Mouse (Mus musculus): ENCODE measurements at regions not wholly inside any gene's neighbourhood (a gene's known extent, or its start where the extent isn't known, plus 50 kb on each side); places are given as distances from the start of the nearest gene placed in this dataset.

DNA sequence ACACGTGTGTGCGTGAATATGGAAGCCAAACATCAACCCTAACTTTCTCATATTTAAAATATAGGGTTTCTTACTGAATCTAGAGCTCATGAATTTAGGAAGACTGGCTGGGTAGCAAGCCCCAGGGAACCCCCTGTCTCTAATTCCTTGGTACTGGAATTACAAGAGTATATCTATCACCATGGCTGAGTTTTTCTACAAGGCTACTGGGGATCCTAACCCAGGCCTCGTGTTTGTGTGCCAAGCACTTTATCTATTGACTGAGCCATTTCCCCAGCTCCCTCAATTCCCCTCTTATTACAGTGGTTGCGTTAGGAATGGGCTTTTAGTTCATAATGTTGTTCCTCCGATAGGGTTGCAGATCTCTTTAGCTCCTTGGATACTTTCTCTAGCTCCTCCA lies 90.6 kb upstream of the Cpm start:
- H3K4me1 ChIP-seq (ENCODE audit: control insufficient read depth in 1 of 2, insufficient read depth in 2 of 2), result 0 out of 4 replicates have a peak, but pooled peaks cover 0 to 3% of the 10 kb centered on the region in 2 experiments
- H3K9me3 ChIP-seq (replicated peaks; ENCODE audit: low read length), result peaks cover 3% of the 10 kb centered on the region
- dilution Hi-C loops (cut with MboI; ENCODE audit: extremely low pct_ligation_motif_present, extremely low pct_unique_long_range_greater_than_20kb, low sequenced_read_pairs) (no loop called here), in situ Hi-C loops (cut with MboI; ENCODE audit: low pct_ligation_motif_present, low pct_unique_long_range_greater_than_20kb, low sequenced_read_pairs) (no loop called here)
- peaks cover 6% of the 10 kb centered on the region for H3K27me3 ChIP-seq (replicated peaks)
- no peak overlapping the region for H3K4me3 ChIP-seq (replicated peaks in 1 of 3; ENCODE audit: low read depth in 2 of 3, low read length in 2 of 3, poor library complexity in 1 of 3)
- H3K9ac ChIP-seq (ENCODE audit: insufficient read depth, low read depth), result no peak overlapping the region
- H3K79me2 ChIP-seq (replicated peaks; ENCODE audit: control insufficient read depth, extremely low read depth, insufficient read depth, poor library complexity, severe bottlenecking), result no peaks in the 10 kb centered on the region
- TF ChIP-seq MAFK (IDR thresholded peaks at IDR 0.05; ENCODE audit: insufficient replicate concordance, low read length) (no peak), TCF12 (IDR thresholded peaks at IDR 0.05; ENCODE audit: low read depth, low read length) (no peak), MYC (IDR thresholded peaks at IDR 0.05; ENCODE audit: low read depth, low read length) (no peak), IRF4 (IDR thresholded peaks at IDR 0.05; ENCODE audit: low read depth, low read length) (no peak), TBP (conservative IDR thresholded peaks at IDR 0.05; ENCODE audit: low read depth, low read length) (no peak), JUN (IDR thresholded peaks at IDR 0.05; ENCODE audit: insufficient read depth, low read depth, low read length) (no peak), SMC3 (IDR thresholded peaks at IDR 0.05; ENCODE audit: low read depth, low read length) (no peak), E2F4 (IDR thresholded peaks at IDR 0.05; ENCODE audit: insufficient replicate concordance, low read depth, low read length) (no peak), USF1 (IDR thresholded peaks at IDR 0.05; ENCODE audit: low read depth, low read length) (no peak), MAZ (IDR thresholded peaks at IDR 0.05; ENCODE audit: low read depth, low read length) (no peak), ELF1 (IDR thresholded peaks at IDR 0.05; ENCODE audit: low read depth, low read length) (no peak)
- DNase-seq (ENCODE audit: extremely low read depth), result no peak
- no peaks in the 10 kb centered on the region for H3K36me3 ChIP-seq (replicated peaks in 1 of 2; ENCODE audit: control insufficient read depth in 1 of 2, insufficient read depth in 1 of 2, low read length in 1 of 2)
- no peak overlapping the region for H3K27ac ChIP-seq (ENCODE audit: insufficient read depth, low read depth)
- no peak overlapping the region for H3K4me2 ChIP-seq (ENCODE audit: insufficient read depth, low read depth, poor library complexity, severe bottlenecking)

DNA sequence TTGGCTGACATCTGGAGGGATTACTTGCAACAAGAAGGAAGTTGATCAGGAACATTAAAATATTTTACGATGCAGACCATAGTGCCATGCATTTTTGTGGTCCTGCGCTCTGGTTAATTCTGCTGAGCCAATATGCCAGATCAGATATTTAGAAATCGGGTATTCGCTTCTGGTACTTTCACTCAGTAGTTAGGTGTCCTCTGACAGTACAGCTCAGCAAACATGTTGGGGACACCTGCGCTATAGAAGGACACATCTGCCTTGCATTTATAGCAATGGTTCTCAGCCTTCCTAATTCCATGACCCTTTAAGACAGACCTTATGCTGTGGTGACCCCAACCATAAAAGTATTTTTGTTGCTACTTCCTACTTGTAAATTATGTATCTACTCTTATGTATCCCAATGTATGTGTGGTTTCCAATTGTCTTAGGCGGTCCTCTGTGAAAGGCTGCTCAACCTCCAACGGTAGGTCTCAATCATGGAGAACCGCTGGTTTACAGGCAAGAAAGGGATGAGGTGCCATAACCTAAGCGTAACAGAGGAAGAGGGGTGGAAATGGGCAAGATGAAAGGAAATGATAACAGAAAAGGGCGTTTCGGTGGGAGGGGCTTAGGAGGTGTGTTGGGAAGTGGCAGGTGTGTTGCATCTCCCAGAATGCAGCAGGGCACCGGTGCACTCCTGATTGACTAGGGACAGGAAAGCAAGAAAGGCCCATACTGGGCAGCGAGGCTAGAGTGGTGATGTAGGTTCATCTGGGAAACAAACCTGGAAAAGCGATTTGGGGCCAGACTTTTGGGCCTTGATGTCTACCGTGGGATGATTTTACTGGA lies 92.3 kb upstream of the Cpm start:
- peaks cover 6% of the 10 kb centered on the region for H3K27me3 ChIP-seq (replicated peaks)
- no peak overlapping the region for H3K4me2 ChIP-seq (ENCODE audit: insufficient read depth, low read depth, poor library complexity, severe bottlenecking)
- no peaks in the 10 kb centered on the region for H3K36me3 ChIP-seq (replicated peaks in 1 of 2; ENCODE audit: control insufficient read depth in 1 of 2, insufficient read depth in 1 of 2, low read length in 1 of 2)
- H3K4me1 ChIP-seq (ENCODE audit: control insufficient read depth in 1 of 2, insufficient read depth in 2 of 2), result peaks cover 3 to 7% of the 10 kb centered on the region in 2 experiments
- in situ Hi-C loops (cut with MboI; ENCODE audit: low pct_ligation_motif_present, low pct_unique_long_range_greater_than_20kb, low sequenced_read_pairs), result no loop called here
- no peak overlapping the region for H3K4me3 ChIP-seq (replicated peaks in 1 of 3; ENCODE audit: low read depth in 2 of 3, low read length in 2 of 3, poor library complexity in 1 of 3)
- no peak overlapping the region for H3K9ac ChIP-seq (ENCODE audit: insufficient read depth, low read depth)
- no peak for DNase-seq (ENCODE audit: extremely low read depth)
- no peaks in the 10 kb centered on the region for H3K79me2 ChIP-seq (replicated peaks; ENCODE audit: control insufficient read depth, extremely low read depth, insufficient read depth, poor library complexity, severe bottlenecking)
- dilution Hi-C loops (cut with MboI; ENCODE audit: extremely low pct_ligation_motif_present, extremely low pct_unique_long_range_greater_than_20kb, low sequenced_read_pairs), result no loop called here
- TF ChIP-seq UBTF (IDR thresholded peaks at IDR 0.05; ENCODE audit: low read depth, low read length) (no peak), KAT2A (IDR thresholded peaks at IDR 0.05; ENCODE audit: insufficient replicate concordance, low read length) (no peak), PAX5 (IDR thresholded peaks at IDR 0.05; ENCODE audit: low read length) (no peak), MAX (IDR thresholded peaks at IDR 0.05; ENCODE audit: low read length) (no peak), NRF1 (IDR thresholded peaks at IDR 0.05; ENCODE audit: low read depth, low read length) (no peak), SMC3 (IDR thresholded peaks at IDR 0.05; ENCODE audit: low read depth, low read length) (no peak), USF1 (IDR thresholded peaks at IDR 0.05; ENCODE audit: low read depth, low read length) (no peak), TCF12 (IDR thresholded peaks at IDR 0.05; ENCODE audit: low read depth, low read length) (no peak), MYC (IDR thresholded peaks at IDR 0.05; ENCODE audit: low read depth, low read length) (no peak), JUN (IDR thresholded peaks at IDR 0.05; ENCODE audit: insufficient read depth, low read depth, low read length) (no peak), ZC3H11A (IDR thresholded peaks at IDR 0.05; ENCODE audit: low read depth, low read length) (no peak), E2F4 (IDR thresholded peaks at IDR 0.05; ENCODE audit: insufficient replicate concordance, low read depth, low read length) (no peak)
- no peak overlapping the region for H3K27ac ChIP-seq (ENCODE audit: insufficient read depth, low read depth)
- peaks cover 12% of the 10 kb centered on the region for H3K9me3 ChIP-seq (replicated peaks; ENCODE audit: low read length)

Measured in CH12.LX (cell line).